Mouse (Mus musculus) G1E (cell line): Measurements from ENCODE around the gene Kri1.

Source experiments
- CTCF ChIP-seq: IDR thresholded peaks from 2 replicates; pipeline ENCODE4 v1.5.1; 2012; ENCODE audit warnings: low read depth, low read length, inconsistent platforms, mixed read lengths
- GATA1 ChIP-seq: IDR thresholded peaks from 2 replicates; pipeline ENCODE4 v1.6.1; 2012; ENCODE audit warnings: borderline replicate concordance, low read length, inconsistent platforms, mixed read lengths
- GATA2 ChIP-seq: IDR thresholded peaks from 2 replicates; pipeline ENCODE4 v1.6.1; 2012; ENCODE audit warnings: low read depth, low read length, inconsistent platforms, borderline replicate concordance

DNA sequence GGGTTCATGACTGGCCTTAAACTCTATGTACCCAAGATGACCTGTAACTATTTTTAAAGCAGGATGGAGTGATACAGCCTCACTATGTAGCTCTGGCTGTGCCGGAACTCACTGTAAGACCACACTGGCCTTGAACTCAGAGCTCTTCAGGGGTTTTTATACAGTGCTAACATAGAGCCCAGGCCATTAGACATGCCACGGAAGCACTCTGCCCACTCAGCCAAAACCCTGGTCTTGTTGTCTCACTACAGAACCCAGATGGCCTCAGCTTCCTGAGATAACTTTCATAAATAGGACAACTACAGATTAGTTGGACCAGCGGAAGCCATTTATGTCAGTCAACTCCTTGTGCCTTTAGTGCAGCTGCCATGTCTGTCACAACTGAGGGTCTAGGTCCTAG is 13.4 kb downstream of the Kri1 start:
- TF ChIP-seq CTCF (no peak), GATA1 (no peak), GATA2 (no peak)
